ENCODE assay signal across 10 mouse cellular contexts in genomic region chr9:110306371-110306770, GRCm38 (mm10). TPM values are rescaled to one million over a fixed set of nuclear protein-coding genes. Genes with fewer than 3 reads are reported as not detected.
DNase-seq lines count a peak whose midpoint lies in the region; ATAC-seq lines count a peak whose summit lies in the region.
"Had no signal": no experiment of that assay in that cellular context is flagged by ENCODE, and none has a peak within 500 bp of the region (broad histone marks: within the 10 kb centered on the region; RNA-seq: fewer than 3 reads in every experiment).

No protein-coding gene starts in this region.

- H3K36me3 ChIP-seq in megakaryocyte, embryonic 14.5 days (replicated peaks; ENCODE audit: low read length): peaks cover 43% of the 10 kb centered on the region
- peaks cover 18% of the 10 kb centered on the region for H3K36me3 ChIP-seq in liver, embryonic 13.5 days
- peaks cover 10% of the 10 kb centered on the region for H3K36me3 ChIP-seq in stomach, embryonic 15.5 days

- peak; percentile 97 for DNase-seq in gonadal fat pad, adult 2 months (ENCODE audit: low read depth)
- DNase-seq in liver, embryonic 13.5 days: no peak
- DNase-seq in right cerebral cortex, postnatal 10 days (ENCODE audit: low spot score in 2 of 2): no peak
- DNase-seq: gastrocnemius, adult 2 months; heart, postnatal 4 days; layer of hippocampus, adult 9-11 months had no signal

- peak overlapping the region; percentile 64 for H3K9ac ChIP-seq in liver, embryonic 13.5 days
- H3K9ac ChIP-seq in stomach, embryonic 15.5 days: no peak overlapping the region

- peak overlapping the region; percentile 96 for H3K4me3 ChIP-seq in megakaryocyte, embryonic 14.5 days (replicated peaks)
- peak overlapping the region; percentile 68 for H3K4me3 ChIP-seq in liver, embryonic 13.5 days (replicated peaks)
- no peak overlapping the region for H3K4me3 ChIP-seq in stomach, embryonic 15.5 days (replicated peaks)

- H3K27me3 ChIP-seq in megakaryocyte, embryonic 14.5 days (replicated peaks): no peaks in the 10 kb centered on the region
- H3K27me3 ChIP-seq in liver, embryonic 13.5 days: no peaks in the 10 kb centered on the region
- no peaks in the 10 kb centered on the region for H3K27me3 ChIP-seq in stomach, embryonic 15.5 days (replicated peaks)

- H3K4me1 ChIP-seq in megakaryocyte, embryonic 14.5 days: peaks cover 37% of the 10 kb centered on the region
- H3K4me1 ChIP-seq in liver, embryonic 13.5 days (replicated peaks): peaks cover 32% of the 10 kb centered on the region
- H3K4me1 ChIP-seq in stomach, embryonic 15.5 days: no peaks in the 10 kb centered on the region; the same call in 1 of the 2 replicates

- no peak for ATAC-seq in megakaryocyte, adult 5-6 weeks (ENCODE audit: poor library complexity, severe bottlenecking)
- no peak for ATAC-seq in liver, embryonic 13.5 days (ENCODE audit: low read depth)
- no peak for ATAC-seq in stomach, embryonic 15.5 days (ENCODE audit: insufficient read depth, low FRiP score, low read depth)
- no peak for ATAC-seq in CD4-positive, CD25-positive, alpha-beta regulatory T cell, adult 4 months

- peak overlapping the region; percentile 1; the same call in 1 of the 2 replicates for H3K27ac ChIP-seq in liver, embryonic 13.5 days
- H3K27ac ChIP-seq in stomach, embryonic 15.5 days: no peak overlapping the region

- WGBS in liver, embryonic 13.5 days (ENCODE audit: insufficient replicate concordance): 57% methylated on average over 5 of the region's 5 CpGs
- 89% methylated on average over 5 of the region's 5 CpGs for WGBS in stomach, embryonic 15.5 days

- H3K4me2 ChIP-seq in liver, embryonic 13.5 days: peak overlapping the region; percentile 74
- H3K4me2 ChIP-seq in stomach, embryonic 15.5 days: 0 out of 2 replicates have a peak overlapping the region, but pooled peaks have one; percentile 81

- peaks cover 16% of the 10 kb centered on the region for H3K9me3 ChIP-seq in megakaryocyte, embryonic 14.5 days
- peaks cover 4% of the 10 kb centered on the region; the same call in 1 of the 2 replicates for H3K9me3 ChIP-seq in liver, embryonic 13.5 days (replicated peaks)
- no peaks in the 10 kb centered on the region for H3K9me3 ChIP-seq in stomach, embryonic 15.5 days

RNA-seq across cellular contexts. Expression of gene Elp6, which starts 1.4 kb away (rescaled TPM):
- polyA plus RNA-seq in megakaryocyte, embryonic 14.5 days (2012; ENCODE audit: insufficient read depth, low replicate concordance): 4.5 and 9.2 TPM in 2 replicates
- 4.8 and 5.1 TPM in 2 replicates for total RNA-seq in megakaryocyte, adult 5-6 weeks (2015)
- 3.0 and 4.9 TPM in 2 replicates for total RNA-seq in megakaryocyte, adult 5-6 weeks (2017)
- 11.9 and 14.3 TPM in 2 replicates for polyA plus RNA-seq in gonadal fat pad, adult 2 months (2012; rRNA removed)
- 11.1 and 11.3 TPM in 2 replicates for polyA plus RNA-seq in liver, embryonic 13.5 days (2015; fragmentation: Nextera tagmentation; extraction: Ambion mirVana)
- polyA plus RNA-seq in stomach, embryonic 15.5 days (2015; fragmentation: Nextera tagmentation; extraction: Ambion mirVana): 21.0 and 22.8 TPM in 2 replicates
- 10 to 100 TPM; 13.5 to 23.8 TPM for polyA plus RNA-seq in CD4-positive, CD25-positive, alpha-beta regulatory T cell, adult 4 months (2017; shearing (Covaris generic))

RNA-seq across cellular contexts. Expression of gene Scap, which starts 26.7 kb away (rescaled TPM):
- polyA plus RNA-seq in megakaryocyte, embryonic 14.5 days (2012; ENCODE audit: insufficient read depth, low replicate concordance): 71.5 and 343 TPM in 2 replicates
- total RNA-seq in megakaryocyte, adult 5-6 weeks (2015): 12.8 and 14.5 TPM in 2 replicates
- total RNA-seq in megakaryocyte, adult 5-6 weeks (2017): 9.4 and 18.7 TPM in 2 replicates
- 37.9 and 50.3 TPM in 2 replicates for polyA plus RNA-seq in gonadal fat pad, adult 2 months (2012; rRNA removed)
- 20.6 and 23.2 TPM in 2 replicates for polyA plus RNA-seq in liver, embryonic 13.5 days (2015; fragmentation: Nextera tagmentation; extraction: Ambion mirVana)
- 38.1 and 38.5 TPM in 2 replicates for polyA plus RNA-seq in stomach, embryonic 15.5 days (2015; fragmentation: Nextera tagmentation; extraction: Ambion mirVana)
- 10 to 100 TPM; 11.6 to 19.6 TPM for polyA plus RNA-seq in CD4-positive, CD25-positive, alpha-beta regulatory T cell, adult 4 months (2017; shearing (Covaris generic))
